Mouse (Mus musculus): ENCODE data around the gene Fam213a. TPM values are rescaled to one million over a fixed set of nuclear protein-coding genes. Genes with fewer than 3 reads are reported as not detected.
"Not testable (repeated sequence)": the region's sequence is repeated elsewhere in the genome, so short reads cannot be mapped to it uniquely, and the experiment has no call there.

The Fam213a gene
- 80.5 and 94.7 TPM in 2 replicates for polyA plus RNA-seq (2015; fragmentation: Nextera tagmentation; extraction: Ambion mirVana)

- peak within 1 kb of the TSS; percentile 2; the same call in 1 of the 2 replicates for H3K27ac ChIP-seq
- no peaks in the 10 kb centered on the region for H3K27me3 ChIP-seq (ENCODE audit: insufficient read depth, low read length)
- H3K9ac ChIP-seq (ENCODE audit: low read depth, low read length), result peak within 1 kb of the TSS; percentile 78
- ATAC-seq (replicated peaks; ENCODE audit: low FRiP score, low read depth), result peak; percentile 97
- H3K36me3 ChIP-seq (ENCODE audit: insufficient read depth, low read length), result no peaks in the 10 kb centered on the region
- H3K4me3 ChIP-seq (replicated peaks; ENCODE audit: low read depth, low read length), result peak within 1 kb of the TSS; percentile 54
- H3K9me3 ChIP-seq (replicated peaks; ENCODE audit: low read length), result no peaks in the 10 kb centered on the region
- peak within 1 kb of the TSS; percentile 91 for H3K4me2 ChIP-seq (ENCODE audit: low read length)
- no peak for TF ChIP-seq CTCF (IDR thresholded peaks at IDR 0.05; ENCODE audit: low read depth)
- DNase-seq (ENCODE audit: low spot score), result peak; percentile 93
- H3K4me1 ChIP-seq (replicated peaks; ENCODE audit: insufficient read depth, low read length), result no peaks in the 10 kb centered on the region
- WGBS, result 3% methylated on average over 32 of the region's 32 CpGs
These were observed at the start of gene Fam213a for GRCm38 (mm10) chr14:41013630-41014613. Gene Fam213a (minus strand): TSS chr14:41013788.

DNA sequence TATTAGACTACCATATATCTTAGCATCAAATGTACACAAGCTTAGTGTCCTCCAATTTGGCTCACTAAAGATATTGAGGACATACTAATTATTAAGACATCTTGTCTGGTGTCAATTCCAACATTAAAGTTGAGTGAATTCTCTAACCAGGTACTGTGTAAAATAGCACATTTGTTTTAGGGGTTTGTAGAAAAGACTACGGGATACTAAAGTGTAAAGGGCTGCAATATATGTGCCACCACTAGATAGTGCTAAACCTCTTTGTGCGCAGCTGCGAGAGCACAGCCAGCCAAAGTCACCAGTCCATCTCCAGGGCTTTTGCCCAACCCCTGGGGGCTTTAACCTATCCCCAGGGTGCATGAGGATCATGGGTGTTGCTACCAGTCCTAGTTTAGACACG, 39.6 kb upstream of the Fam213a start:
- H3K4me3 ChIP-seq (replicated peaks; ENCODE audit: low read depth, low read length); H3K27ac ChIP-seq; ATAC-seq (replicated peaks; ENCODE audit: low FRiP score, low read depth); H3K36me3 ChIP-seq (ENCODE audit: insufficient read depth, low read length); H3K9ac ChIP-seq (ENCODE audit: low read depth, low read length); DNase-seq (ENCODE audit: low spot score); H3K4me1 ChIP-seq (replicated peaks; ENCODE audit: insufficient read depth, low read length); H3K27me3 ChIP-seq (ENCODE audit: insufficient read depth, low read length); H3K9me3 ChIP-seq (replicated peaks; ENCODE audit: low read length); H3K4me2 ChIP-seq (ENCODE audit: low read length): not testable (repeated sequence)
- 65% methylated on average over 3 of the region's 4 CpGs for WGBS
- TF ChIP-seq CTCF (IDR thresholded peaks at IDR 0.05; ENCODE audit: low read depth), result 0 out of 2 replicates have a peak, but pooled peaks have one; percentile 6

DNA sequence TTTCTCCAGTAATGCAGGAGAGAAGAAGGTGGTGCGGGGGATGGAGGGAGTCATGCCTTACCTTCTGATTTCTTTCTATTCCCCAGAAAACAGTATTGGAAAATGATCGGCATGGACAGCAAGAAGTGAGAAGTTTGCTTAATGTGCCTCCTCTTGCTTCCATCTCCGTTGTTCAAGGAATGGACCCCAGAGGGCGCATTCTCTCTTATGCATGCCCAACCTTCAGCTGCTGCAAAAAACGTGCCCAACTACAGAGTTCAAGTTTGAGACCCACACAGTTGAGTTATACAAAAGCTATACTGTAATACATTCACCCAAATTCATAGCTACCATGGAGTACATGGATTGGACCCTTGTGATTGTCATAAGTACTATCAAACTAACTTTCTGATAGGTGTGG, 38.9 kb upstream of the Fam213a start:
- WGBS, result 78% methylated on average over 5 of the region's 5 CpGs
- ATAC-seq (replicated peaks; ENCODE audit: low FRiP score, low read depth), result no peak
- Histone ChIP-seq H3K4me3 (replicated peaks; ENCODE audit: low read depth, low read length) (no peak overlapping the region), H3K9me3 (replicated peaks; ENCODE audit: low read length) (no peaks in the 10 kb centered on the region), H3K4me2 (ENCODE audit: low read length) (no peak overlapping the region), H3K27ac (no peak overlapping the region), H3K4me1 (replicated peaks; ENCODE audit: insufficient read depth, low read length) (no peaks in the 10 kb centered on the region), H3K9ac (ENCODE audit: low read depth, low read length) (no peak overlapping the region), H3K27me3 (ENCODE audit: insufficient read depth, low read length) (no peaks in the 10 kb centered on the region), H3K36me3 (ENCODE audit: insufficient read depth, low read length) (no peaks in the 10 kb centered on the region)
- DNase-seq (ENCODE audit: low spot score), result no peak
- peak; percentile 35 for TF ChIP-seq CTCF (IDR thresholded peaks at IDR 0.05; ENCODE audit: low read depth)

GRCm38 (mm10) chr14:41050471-41050870, 36.9 kb upstream of the Fam213a start:
- no peak overlapping the region for H3K27ac ChIP-seq
- 68% methylated on average over 6 of the region's 6 CpGs for WGBS
- no peaks in the 10 kb centered on the region for H3K4me1 ChIP-seq (replicated peaks; ENCODE audit: insufficient read depth, low read length)
- DNase-seq (ENCODE audit: low spot score) (no peak), ATAC-seq (replicated peaks; ENCODE audit: low FRiP score, low read depth) (no peak)
- H3K9me3 ChIP-seq (replicated peaks; ENCODE audit: low read length), result no peaks in the 10 kb centered on the region
- no peak overlapping the region for H3K9ac ChIP-seq (ENCODE audit: low read depth, low read length)
- no peak overlapping the region for H3K4me2 ChIP-seq (ENCODE audit: low read length)
- no peak for TF ChIP-seq CTCF (IDR thresholded peaks at IDR 0.05; ENCODE audit: low read depth)
- no peaks in the 10 kb centered on the region for H3K36me3 ChIP-seq (ENCODE audit: insufficient read depth, low read length)
- no peak overlapping the region for H3K4me3 ChIP-seq (replicated peaks; ENCODE audit: low read depth, low read length)
- H3K27me3 ChIP-seq (ENCODE audit: insufficient read depth, low read length), result no peaks in the 10 kb centered on the region

DNA sequence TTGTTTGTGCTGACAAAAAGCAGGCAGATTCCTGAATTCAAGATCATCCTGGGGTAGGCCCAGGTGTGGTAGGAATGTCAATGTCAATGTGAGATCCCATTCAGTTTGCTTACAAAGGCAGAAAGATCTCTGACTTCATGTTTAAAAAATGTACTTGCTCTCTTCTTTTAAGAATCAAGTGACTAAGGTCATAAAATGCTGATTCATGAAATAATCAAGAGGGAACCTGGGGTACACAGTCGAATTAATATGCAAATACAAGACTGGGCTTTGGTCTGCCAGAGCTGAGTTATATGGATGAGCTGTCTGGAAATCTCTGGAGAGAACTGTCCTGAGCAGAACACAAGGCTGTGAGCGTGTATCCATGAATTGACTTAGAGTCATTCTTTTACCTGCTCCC, 33.8 kb upstream of the Fam213a start:
- ATAC-seq (replicated peaks; ENCODE audit: low FRiP score, low read depth) (no peak), DNase-seq (ENCODE audit: low spot score) (no peak)
- no peaks in the 10 kb centered on the region for H3K27me3 ChIP-seq (ENCODE audit: insufficient read depth, low read length)
- H3K9ac ChIP-seq (ENCODE audit: low read depth, low read length), result no peak overlapping the region
- no peak overlapping the region for H3K4me3 ChIP-seq (replicated peaks; ENCODE audit: low read depth, low read length)
- TF ChIP-seq CTCF (IDR thresholded peaks at IDR 0.05; ENCODE audit: low read depth), result no peak
- no peak overlapping the region for H3K27ac ChIP-seq
- no peaks in the 10 kb centered on the region for H3K4me1 ChIP-seq (replicated peaks; ENCODE audit: insufficient read depth, low read length)
- no peaks in the 10 kb centered on the region for H3K36me3 ChIP-seq (ENCODE audit: insufficient read depth, low read length)
- H3K4me2 ChIP-seq (ENCODE audit: low read length), result no peak overlapping the region
- no peaks in the 10 kb centered on the region for H3K9me3 ChIP-seq (replicated peaks; ENCODE audit: low read length)
- 80% methylated on average over 2 of the region's 2 CpGs for WGBS

GRCm38 (mm10) chr14:41035146-41035798, 21.7 kb upstream of the Fam213a start:
- Histone ChIP-seq H3K9ac (ENCODE audit: low read depth, low read length) (no peak overlapping the region), H3K27ac (no peak overlapping the region), H3K4me3 (replicated peaks; ENCODE audit: low read depth, low read length) (no peak overlapping the region), H3K4me1 (replicated peaks; ENCODE audit: insufficient read depth, low read length) (no peaks in the 10 kb centered on the region), H3K36me3 (ENCODE audit: insufficient read depth, low read length) (no peaks in the 10 kb centered on the region), H3K4me2 (ENCODE audit: low read length) (no peak overlapping the region), H3K27me3 (ENCODE audit: insufficient read depth, low read length) (no peaks in the 10 kb centered on the region), H3K9me3 (replicated peaks; ENCODE audit: low read length) (no peaks in the 10 kb centered on the region)
- WGBS, result 36% methylated on average over 6 of the region's 6 CpGs
- TF ChIP-seq CTCF (IDR thresholded peaks at IDR 0.05; ENCODE audit: low read depth), result peak; percentile 95
- DNase-seq (ENCODE audit: low spot score), result peak; percentile 76
- ATAC-seq (replicated peaks; ENCODE audit: low FRiP score, low read depth), result no peak

Data from kidney, postnatal 0 days (tissue).